Mouse (Mus musculus) embryonic fibroblast, embryonic 13.5 days (primary cell): Measurements from ENCODE around the gene Nelfb.

Experiments used
- CTCF ChIP-seq: IDR thresholded peaks from 2 replicates; pipeline ENCODE4 v1.5.1; 2011; ENCODE audit warnings: mild to moderate bottlenecking, control low read depth, low read length, moderate library complexity, borderline replicate concordance; ENCODE audit not compliant: insufficient read depth
- POLR2A ChIP-seq: IDR thresholded peaks from 2 replicates; pipeline ENCODE4 v1.6.1; 2011; ENCODE audit warnings: low read depth, mild to moderate bottlenecking, control low read depth, low read length, moderate library complexity

- TF ChIP-seq CTCF (no peak), POLR2A (no peak)
These were observed 31.6 kb downstream of the Nelfb start for GRCm38 (mm10) chr2:25179566-25180217.
